Comparison of ENCODE assay signal across 9 mouse cellular contexts in the genomic region with DNA sequence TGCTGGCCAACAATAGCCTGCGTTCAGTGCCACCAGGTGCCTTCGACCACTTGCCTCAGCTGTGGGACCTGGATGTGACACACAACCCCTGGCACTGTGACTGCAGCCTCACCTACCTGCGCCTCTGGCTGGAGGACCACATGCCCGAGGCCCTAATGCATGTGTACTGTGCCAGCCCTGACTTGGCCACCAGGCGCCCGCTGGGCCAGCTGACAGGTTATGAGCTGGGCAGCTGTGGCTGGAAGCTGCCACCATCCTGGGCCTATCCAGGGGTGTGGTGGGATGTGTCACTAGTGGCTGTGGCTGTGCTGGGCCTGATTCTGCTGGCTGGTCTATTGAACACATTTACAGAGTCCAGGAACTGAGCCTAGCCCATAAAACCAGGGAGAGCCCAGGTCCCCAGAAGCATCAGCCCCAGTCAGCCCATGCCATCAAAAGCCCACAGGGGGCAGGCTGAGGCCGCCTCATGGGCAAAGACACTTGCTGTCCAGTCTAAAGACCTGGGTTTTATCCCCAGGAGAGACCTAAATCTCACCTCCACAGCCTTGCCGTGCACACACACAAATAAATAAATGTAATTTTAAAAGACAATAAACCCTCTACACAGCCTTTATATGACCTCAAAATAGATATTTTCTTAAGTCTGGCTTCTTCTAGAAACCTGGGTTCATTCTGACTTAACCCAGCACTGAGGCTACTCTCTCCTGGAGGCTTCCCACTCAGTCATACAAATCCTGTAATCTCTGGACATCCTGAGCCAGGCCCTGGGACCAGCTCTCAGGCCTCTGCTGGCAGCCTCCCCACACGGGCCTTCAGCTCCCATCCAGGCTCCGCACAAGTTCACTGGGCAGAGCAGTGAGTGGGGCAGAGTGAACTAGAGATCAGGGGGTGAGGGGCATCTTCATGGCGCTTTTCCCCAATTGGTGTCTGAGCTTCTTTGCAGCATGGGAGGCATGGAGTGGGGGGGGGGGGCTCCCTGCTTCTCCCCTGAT. TPM values are rescaled to one million over a fixed set of nuclear protein-coding genes. Genes with fewer than 3 reads are reported as not detected.
DNase-seq lines count a peak whose midpoint lies in the region; ATAC-seq and TF ChIP-seq lines count a peak whose summit lies in the region.
"Had no signal": no experiment of that assay in that cellular context is flagged by ENCODE, and none has a peak within 500 bp of the region (broad histone marks: within the 10 kb centered on the region; RNA-seq: fewer than 3 reads in every experiment).

No protein-coding gene starts in this region.

- H3K9me3 ChIP-seq in hindbrain, postnatal 0 days (ENCODE audit: low read length): no peaks in the 10 kb centered on the region
- no peaks in the 10 kb centered on the region for H3K9me3 ChIP-seq in hindbrain, embryonic 16.5 days (ENCODE audit: control insufficient read depth, low read length)
- no peaks in the 10 kb centered on the region for H3K9me3 ChIP-seq in intestine, embryonic 15.5 days
- no peaks in the 10 kb centered on the region for H3K9me3 ChIP-seq in stomach, embryonic 16.5 days (replicated peaks; ENCODE audit: control insufficient read depth, low read length)
- no peaks in the 10 kb centered on the region for H3K9me3 ChIP-seq in midbrain, embryonic 11.5 days (ENCODE audit: control insufficient read depth, low read length)
- H3K9me3 ChIP-seq: embryonic facial prominence, embryonic 15.5 days had no signal

- TF ChIP-seq CTCF in hindbrain, postnatal 0 days (IDR thresholded peaks at IDR 0.05; ENCODE audit: low read depth): peak; percentile 19; the same call in 1 of the 2 replicates

- no peak overlapping the region for H3K4me3 ChIP-seq in hindbrain, postnatal 0 days (ENCODE audit: low read length)
- H3K4me3 ChIP-seq in hindbrain, embryonic 16.5 days (ENCODE audit: low read length): no peak overlapping the region
- no peak overlapping the region for H3K4me3 ChIP-seq in intestine, embryonic 15.5 days (replicated peaks)
- no peak overlapping the region for H3K4me3 ChIP-seq in stomach, embryonic 16.5 days (replicated peaks; ENCODE audit: low read length)
- H3K4me3 ChIP-seq in midbrain, embryonic 11.5 days (ENCODE audit: low read depth, low read length): no peak overlapping the region
- H3K4me3 ChIP-seq: embryonic facial prominence, embryonic 15.5 days had no signal

- no peak overlapping the region for H3K27ac ChIP-seq in hindbrain, postnatal 0 days
- no peak overlapping the region for H3K27ac ChIP-seq in hindbrain, embryonic 16.5 days (ENCODE audit: low read depth, low read length)
- H3K27ac ChIP-seq in intestine, embryonic 15.5 days: no peak overlapping the region
- H3K27ac ChIP-seq in stomach, embryonic 16.5 days (ENCODE audit: low read length): no peak overlapping the region
- no peak overlapping the region for H3K27ac ChIP-seq in midbrain, embryonic 11.5 days (ENCODE audit: low read depth, low read length)
- H3K27ac ChIP-seq: embryonic facial prominence, embryonic 15.5 days had no signal

- H3K4me2 ChIP-seq in hindbrain, postnatal 0 days (ENCODE audit: low read depth, low read length): no peak overlapping the region
- H3K4me2 ChIP-seq in hindbrain, embryonic 16.5 days (ENCODE audit: low read length): no peak overlapping the region
- H3K4me2 ChIP-seq in intestine, embryonic 15.5 days (replicated peaks): no peak overlapping the region
- H3K4me2 ChIP-seq in stomach, embryonic 16.5 days (ENCODE audit: low read depth, low read length): no peak overlapping the region
- no peak overlapping the region for H3K4me2 ChIP-seq in midbrain, embryonic 11.5 days
- H3K4me2 ChIP-seq: embryonic facial prominence, embryonic 15.5 days had no signal

- no peaks in the 10 kb centered on the region for H3K27me3 ChIP-seq in hindbrain, postnatal 0 days (ENCODE audit: insufficient read depth, low read length)
- H3K27me3 ChIP-seq in hindbrain, embryonic 16.5 days (replicated peaks; ENCODE audit: control insufficient read depth, insufficient read depth, low read length): no peaks in the 10 kb centered on the region
- H3K27me3 ChIP-seq in intestine, embryonic 15.5 days (replicated peaks): no peaks in the 10 kb centered on the region
- H3K27me3 ChIP-seq in stomach, embryonic 16.5 days (ENCODE audit: control insufficient read depth, insufficient read depth, low read length): no peaks in the 10 kb centered on the region
- H3K27me3 ChIP-seq in midbrain, embryonic 11.5 days (ENCODE audit: control insufficient read depth, insufficient read depth, low read length): no peaks in the 10 kb centered on the region
- H3K27me3 ChIP-seq: embryonic facial prominence, embryonic 15.5 days had no signal

- no peak overlapping the region for H3K9ac ChIP-seq in hindbrain, postnatal 0 days (replicated peaks; ENCODE audit: low read length)
- H3K9ac ChIP-seq in hindbrain, embryonic 16.5 days (ENCODE audit: low read depth, low read length): no peak overlapping the region
- no peak overlapping the region for H3K9ac ChIP-seq in intestine, embryonic 15.5 days
- no peak overlapping the region for H3K9ac ChIP-seq in stomach, embryonic 16.5 days (ENCODE audit: low read length)
- H3K9ac ChIP-seq in midbrain, embryonic 11.5 days (ENCODE audit: low read length): no peak overlapping the region
- H3K9ac ChIP-seq: embryonic facial prominence, embryonic 15.5 days had no signal

- WGBS in hindbrain, postnatal 0 days: 85% methylated on average over 11 of the region's 11 CpGs
- WGBS in hindbrain, embryonic 16.5 days: 82% methylated on average over 11 of the region's 11 CpGs
- 84% methylated on average over 11 of the region's 11 CpGs for WGBS in intestine, embryonic 15.5 days
- 82% methylated on average over 11 of the region's 11 CpGs for WGBS in stomach, embryonic 16.5 days
- 88% methylated on average over 11 of the region's 11 CpGs for WGBS in midbrain, embryonic 11.5 days

- ATAC-seq in hindbrain, postnatal 0 days: peak; percentile 24; the same call in 1 of the 2 replicates
- no peak for ATAC-seq in hindbrain, embryonic 16.5 days
- peak; percentile 49; the same call in 1 of the 2 replicates for ATAC-seq in intestine, embryonic 15.5 days
- peak; percentile 29; the same call in 1 of the 2 replicates for ATAC-seq in stomach, embryonic 16.5 days (ENCODE audit: insufficient read depth, low FRiP score)
- no peak for ATAC-seq in midbrain, embryonic 11.5 days (ENCODE audit: low FRiP score)

- DNase-seq in hindbrain, postnatal 0 days (ENCODE audit: low spot score): no peak
- peak; percentile 33 for DNase-seq in ovary, postnatal 36 days (ENCODE audit: low spot score)
- no peak for DNase-seq in ovary, postnatal 14 days (ENCODE audit: low spot score)
- DNase-seq in midbrain, embryonic 11.5 days (ENCODE audit: low spot score, missing footprints): no peak
- DNase-seq: gastrocnemius, postnatal 14 days had no signal

- H3K36me3 ChIP-seq in hindbrain, postnatal 0 days (ENCODE audit: insufficient read depth, low read length): no peaks in the 10 kb centered on the region
- no peaks in the 10 kb centered on the region for H3K36me3 ChIP-seq in hindbrain, embryonic 16.5 days (ENCODE audit: control insufficient read depth, insufficient read depth, low read length)
- H3K36me3 ChIP-seq in intestine, embryonic 15.5 days: no peaks in the 10 kb centered on the region
- H3K36me3 ChIP-seq in stomach, embryonic 16.5 days (ENCODE audit: control insufficient read depth, insufficient read depth, low read length): no peaks in the 10 kb centered on the region
- H3K36me3 ChIP-seq in midbrain, embryonic 11.5 days (ENCODE audit: control insufficient read depth, insufficient read depth, low read length): no peaks in the 10 kb centered on the region
- H3K36me3 ChIP-seq: embryonic facial prominence, embryonic 15.5 days had no signal

- no peaks in the 10 kb centered on the region for H3K4me1 ChIP-seq in hindbrain, postnatal 0 days (ENCODE audit: insufficient read depth, low read length)
- H3K4me1 ChIP-seq in hindbrain, embryonic 16.5 days (ENCODE audit: control insufficient read depth, insufficient read depth, low read depth, low read length): no peaks in the 10 kb centered on the region
- 0 out of 2 replicates have a peak, but pooled peaks cover 2% of the 10 kb centered on the region for H3K4me1 ChIP-seq in intestine, embryonic 15.5 days (replicated peaks)
- H3K4me1 ChIP-seq in stomach, embryonic 16.5 days (ENCODE audit: control insufficient read depth, insufficient read depth, low read length): no peaks in the 10 kb centered on the region
- H3K4me1 ChIP-seq in midbrain, embryonic 11.5 days (ENCODE audit: control insufficient read depth, insufficient read depth, low read length): no peaks in the 10 kb centered on the region
- H3K4me1 ChIP-seq: embryonic facial prominence, embryonic 15.5 days had no signal

RNA-seq across cellular contexts. Expression of a gene that starts 1.6 kb away (rescaled TPM):
- 0.32 TPM in 1 of 2 replicates, not detected in the other for total RNA-seq in hindbrain, postnatal 0 days (2014; rRNA removed)
- polyA plus RNA-seq in hindbrain, postnatal 0 days (2015; fragmentation: Nextera tagmentation; extraction: Ambion mirVana): 0.20 and 0.34 TPM in 2 replicates
- polyA plus RNA-seq in hindbrain, embryonic 16.5 days (2015; fragmentation: Nextera tagmentation; extraction: Ambion mirVana): 0.41 and 0.97 TPM in 2 replicates
- polyA plus RNA-seq in intestine, embryonic 15.5 days (2015; fragmentation: Nextera tagmentation; extraction: Ambion mirVana): 1.4 and 2.2 TPM in 2 replicates
- polyA plus RNA-seq in stomach, embryonic 16.5 days (2015; fragmentation: Nextera tagmentation; extraction: Ambion mirVana): 1.2 and 1.4 TPM in 2 replicates
- polyA plus RNA-seq in midbrain, embryonic 11.5 days (2014; fragmentation: Nextera tagmentation; extraction: Ambion mirVana): 1.8 and 2.5 TPM in 2 replicates
- total RNA-seq: gastrocnemius, postnatal 14 days had no signal

RNA-seq across cellular contexts. Expression of a gene that starts 32.5 kb away (rescaled TPM):
- 18.6 and 27.3 TPM in 2 replicates for total RNA-seq in hindbrain, postnatal 0 days (2014; rRNA removed)
- polyA plus RNA-seq in hindbrain, postnatal 0 days (2015; fragmentation: Nextera tagmentation; extraction: Ambion mirVana): 7.4 and 8.0 TPM in 2 replicates
- polyA plus RNA-seq in hindbrain, embryonic 16.5 days (2015; fragmentation: Nextera tagmentation; extraction: Ambion mirVana): 9.4 and 11.7 TPM in 2 replicates
- 11.0 and 12.2 TPM in 2 replicates for polyA plus RNA-seq in intestine, embryonic 15.5 days (2015; fragmentation: Nextera tagmentation; extraction: Ambion mirVana)
- polyA plus RNA-seq in stomach, embryonic 16.5 days (2015; fragmentation: Nextera tagmentation; extraction: Ambion mirVana): 8.9 and 10.7 TPM in 2 replicates
- 7.7 and 8.0 TPM in 2 replicates for polyA plus RNA-seq in midbrain, embryonic 11.5 days (2014; fragmentation: Nextera tagmentation; extraction: Ambion mirVana)

RNA-seq across cellular contexts. Expression of a gene that starts 48.8 kb away (rescaled TPM):
- total RNA-seq in hindbrain, postnatal 0 days (2014; rRNA removed): 5.4 and 22.0 TPM in 2 replicates
- 8.3 TPM in 2 replicates for polyA plus RNA-seq in hindbrain, postnatal 0 days (2015; fragmentation: Nextera tagmentation; extraction: Ambion mirVana)
- polyA plus RNA-seq in hindbrain, embryonic 16.5 days (2015; fragmentation: Nextera tagmentation; extraction: Ambion mirVana): 6.3 and 6.6 TPM in 2 replicates
- polyA plus RNA-seq in intestine, embryonic 15.5 days (2015; fragmentation: Nextera tagmentation; extraction: Ambion mirVana): 0.90 and 1.0 TPM in 2 replicates
- polyA plus RNA-seq in stomach, embryonic 16.5 days (2015; fragmentation: Nextera tagmentation; extraction: Ambion mirVana): 0.90 and 1.3 TPM in 2 replicates
- polyA plus RNA-seq in midbrain, embryonic 11.5 days (2014; fragmentation: Nextera tagmentation; extraction: Ambion mirVana): 6.1 and 6.4 TPM in 2 replicates

RNA-seq across cellular contexts. Expression of a gene that starts 56.1 kb away (rescaled TPM):
- total RNA-seq in hindbrain, postnatal 0 days (2014; rRNA removed): 0.54 TPM in 1 of 2 replicates, not detected in the other
- 1.5 and 2.0 TPM in 2 replicates for polyA plus RNA-seq in hindbrain, postnatal 0 days (2015; fragmentation: Nextera tagmentation; extraction: Ambion mirVana)
- polyA plus RNA-seq in hindbrain, embryonic 16.5 days (2015; fragmentation: Nextera tagmentation; extraction: Ambion mirVana): 2.9 and 3.9 TPM in 2 replicates
- 3.3 and 4.1 TPM in 2 replicates for polyA plus RNA-seq in intestine, embryonic 15.5 days (2015; fragmentation: Nextera tagmentation; extraction: Ambion mirVana)
- 3.0 and 6.1 TPM in 2 replicates for polyA plus RNA-seq in stomach, embryonic 16.5 days (2015; fragmentation: Nextera tagmentation; extraction: Ambion mirVana)
- 1.9 and 4.0 TPM in 2 replicates for polyA plus RNA-seq in midbrain, embryonic 11.5 days (2014; fragmentation: Nextera tagmentation; extraction: Ambion mirVana)

RNA-seq across cellular contexts. Expression of a gene that starts 59.1 kb away (rescaled TPM):
- total RNA-seq in hindbrain, postnatal 0 days (2014; rRNA removed): 7.9 and 11.3 TPM in 2 replicates
- 27.4 and 31.5 TPM in 2 replicates for polyA plus RNA-seq in hindbrain, postnatal 0 days (2015; fragmentation: Nextera tagmentation; extraction: Ambion mirVana)
- polyA plus RNA-seq in hindbrain, embryonic 16.5 days (2015; fragmentation: Nextera tagmentation; extraction: Ambion mirVana): 24.0 and 24.4 TPM in 2 replicates
- 50.7 and 58.1 TPM in 2 replicates for polyA plus RNA-seq in intestine, embryonic 15.5 days (2015; fragmentation: Nextera tagmentation; extraction: Ambion mirVana)
- 40.1 and 48.1 TPM in 2 replicates for polyA plus RNA-seq in stomach, embryonic 16.5 days (2015; fragmentation: Nextera tagmentation; extraction: Ambion mirVana)
- 66.4 and 71.5 TPM in 2 replicates for polyA plus RNA-seq in midbrain, embryonic 11.5 days (2014; fragmentation: Nextera tagmentation; extraction: Ambion mirVana)

Comparison
In these comparisons a context has a peak if more than half of its experiments do, and no peak if none do; other contexts are left out.
1. ATAC-seq: peak in hindbrain, postnatal 0 days (single experiment), intestine, embryonic 15.5 days (single experiment) and stomach, embryonic 16.5 days (single experiment); none in hindbrain, embryonic 16.5 days (single experiment) and midbrain, embryonic 11.5 days (single experiment).